Mouse (Mus musculus): ENCODE data around the gene Ckb. TPM values are rescaled to one million over a fixed set of nuclear protein-coding genes. Genes with fewer than 3 reads are reported as not detected.

Gene Ckb
- polyA plus RNA-seq (2012; rRNA removed): 1,083 and 1,365 TPM in 2 replicates

GRCm38 (mm10) chr12:111672176-111672575 is at the start of gene Ckb:
Gene Ckb (minus strand): TSS chr12:111672338.

GRCm38 (mm10) chr12:111713004-111713651 is 41.0 kb upstream of the Ckb start, which contains the start of the genes Bag5 and Apopt1:
Gene Bag5 (minus strand): TSS chr12:111713257.
Gene Apopt1 (plus strand): TSS chr12:111713261.

GRCm38 (mm10) chr12:111677882-111678669 is 5.9 kb upstream of the Ckb start, which contains the start of gene Trmt61a:
Gene Trmt61a (plus strand): TSS chr12:111678105.

Other genes with a start within 250 kb of the Ckb start
- 31.6 and 33.1 TPM in 2 replicates for gene Tnfaip2, start 229.9 kb downstream of the Ckb start, polyA plus RNA-seq (2012; rRNA removed)
- 17.8 and 26.1 TPM in 2 replicates for gene Gm266, start 186.5 kb downstream of the Ckb start, polyA plus RNA-seq (2012; rRNA removed)
- 68.4 and 144 TPM in 2 replicates for gene Eif5, start 134.3 kb downstream of the Ckb start, polyA plus RNA-seq (2012; rRNA removed)
- 37.1 and 48.7 TPM in 2 replicates for gene Mark3, start 97.8 kb downstream of the Ckb start, polyA plus RNA-seq (2012; rRNA removed)
- 85.7 and 90.1 TPM in 2 replicates for gene Trmt61a, start 5.8 kb upstream of the Ckb start, polyA plus RNA-seq (2012; rRNA removed)
- gene Bag5, start 40.9 kb upstream of the Ckb start, polyA plus RNA-seq (2012; rRNA removed): 17.5 and 20.0 TPM in 2 replicates
- gene Apopt1, start 40.9 kb upstream of the Ckb start, polyA plus RNA-seq (2012; rRNA removed): 30.4 and 52.7 TPM in 2 replicates
- gene Klc1, start 86.5 kb upstream of the Ckb start, polyA plus RNA-seq (2012; rRNA removed): 96.8 and 108 TPM in 2 replicates
- 14.1 and 20.7 TPM in 2 replicates for gene Xrcc3, start 141.5 kb upstream of the Ckb start, polyA plus RNA-seq (2012; rRNA removed)
- 151 and 154 TPM in 2 replicates for gene Zfyve21, start 141.8 kb upstream of the Ckb start, polyA plus RNA-seq (2012; rRNA removed)
- gene Ppp1r13b, start 235.8 kb upstream of the Ckb start, polyA plus RNA-seq (2012; rRNA removed): 16.1 and 17.6 TPM in 2 replicates

Data from ovary, adult 2 months (tissue).